Mouse (Mus musculus) left cerebral cortex, adult 9 months (tissue): ENCODE measurements around the gene Cxcl10.
"Not testable (repeated sequence)": the region's sequence is repeated elsewhere in the genome, so short reads cannot be mapped to it uniquely, and the experiment has no call there.

Experiments used
- DNase-seq, 2 experiments: peaks; one replicate each; pipeline ENCODE4 v3.0.0; 2022; ENCODE audit warnings: low spot score in 2 of 2

Gene Cxcl10

DNA sequence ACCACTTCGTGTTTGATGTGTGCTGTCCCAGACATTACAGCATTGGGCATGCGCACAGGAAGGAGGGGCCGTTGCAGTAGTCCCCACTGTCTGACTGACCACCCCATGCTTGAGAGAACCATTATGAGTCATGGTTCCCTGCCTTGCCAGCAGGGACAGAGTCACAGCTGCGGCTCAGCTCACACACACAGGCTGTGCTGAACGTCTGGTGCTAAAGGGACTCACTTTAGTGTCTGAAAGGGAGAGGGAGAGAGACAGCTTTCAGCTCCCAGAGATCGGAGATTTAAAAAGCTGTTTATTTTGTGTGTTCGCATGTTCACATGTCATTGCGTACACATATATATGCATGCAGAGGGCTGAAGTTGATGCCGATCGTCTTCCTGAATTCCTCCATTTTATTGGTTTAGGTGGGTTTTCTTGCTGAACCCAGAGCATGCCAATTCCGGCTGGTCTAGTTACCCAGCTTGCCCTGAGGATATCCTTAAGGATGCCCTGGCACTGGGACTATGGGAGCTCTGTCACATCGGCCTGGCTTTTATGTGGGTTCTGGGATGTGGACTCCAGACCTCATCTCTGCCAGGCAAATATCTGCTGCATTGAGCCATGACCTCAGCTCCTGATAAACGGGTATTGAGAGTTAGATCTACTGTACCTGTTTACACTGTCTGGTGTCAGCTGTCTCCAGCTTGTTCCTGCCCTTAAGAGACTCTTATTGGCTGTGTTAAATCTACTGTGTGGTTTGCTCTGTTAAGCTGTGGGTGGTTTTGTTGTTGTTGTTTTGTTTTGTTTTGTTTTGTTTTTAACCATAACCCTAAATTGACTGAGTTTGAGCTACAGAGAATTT, 20.7 kb upstream of the Cxcl10 start:
- peak in 1 of 2 experiments; percentile 42 for DNase-seq

DNA sequence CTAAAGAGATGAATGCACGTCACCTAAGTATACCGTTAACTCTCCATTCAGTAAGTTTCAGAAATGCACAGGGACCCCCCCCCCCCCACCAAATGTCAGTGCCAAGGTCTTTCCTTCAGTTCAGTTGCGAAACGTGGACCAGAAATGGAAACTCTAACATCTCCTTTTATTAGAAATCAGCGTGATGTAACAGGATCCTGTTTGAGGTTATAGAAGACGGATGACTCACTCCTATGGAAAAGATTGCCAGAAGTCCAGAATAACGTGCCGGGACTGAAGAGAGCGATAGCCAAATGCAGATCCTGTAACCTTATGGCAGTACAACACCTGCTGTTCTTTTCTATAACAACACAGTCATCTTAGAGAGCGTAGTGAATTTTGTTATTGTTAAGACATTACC, 19.7 kb upstream of the Cxcl10 start:
- no peak for DNase-seq

DNA sequence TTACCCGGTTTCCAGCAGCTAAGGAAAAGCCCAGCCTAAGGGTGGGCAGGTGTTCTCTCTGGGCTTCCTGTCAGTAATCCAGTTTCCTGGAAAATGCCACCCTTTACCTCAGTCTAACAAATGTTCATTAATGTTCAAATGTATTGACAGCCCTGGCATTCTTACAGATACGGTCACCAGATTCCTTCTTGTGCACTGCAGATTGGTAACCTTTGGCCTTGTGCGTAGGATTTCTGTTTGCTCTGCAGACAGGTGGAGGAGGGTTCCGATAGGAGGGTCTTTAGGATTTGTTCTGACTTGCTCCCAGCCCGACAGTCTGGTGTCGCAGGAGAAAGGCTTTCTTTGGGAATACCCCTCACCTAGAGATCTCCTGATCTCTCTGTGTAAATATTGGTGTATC, 17.9 kb upstream of the Cxcl10 start:
- no peak for DNase-seq

DNA sequence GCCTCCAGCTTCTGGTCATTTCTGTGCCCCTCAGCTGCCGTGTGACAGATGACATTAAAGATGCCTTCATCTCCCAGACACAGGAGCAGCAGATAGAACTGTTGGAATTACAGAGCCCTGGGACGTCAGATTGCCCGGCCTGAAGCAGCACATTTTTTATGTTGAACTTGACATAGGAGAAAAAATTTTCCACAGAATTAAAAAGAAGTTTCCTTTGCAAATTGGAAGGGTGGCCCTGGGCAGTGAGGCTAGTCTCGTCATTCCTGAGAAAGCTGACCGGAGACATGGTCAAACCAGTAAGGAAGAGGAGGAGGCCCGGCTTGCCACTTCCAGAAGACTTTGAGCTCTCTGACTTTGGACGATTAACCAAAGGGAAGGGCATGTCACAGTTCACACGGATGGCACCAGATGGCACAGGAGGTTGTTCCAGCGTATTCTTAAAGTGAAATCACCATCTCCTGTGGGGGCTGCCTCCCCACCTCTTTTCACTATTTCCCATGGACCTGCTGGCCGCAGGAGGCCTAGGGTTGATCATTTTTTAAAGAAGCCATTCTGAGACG, 16.5 kb upstream of the Cxcl10 start:
- DNase-seq, result no peak

DNA sequence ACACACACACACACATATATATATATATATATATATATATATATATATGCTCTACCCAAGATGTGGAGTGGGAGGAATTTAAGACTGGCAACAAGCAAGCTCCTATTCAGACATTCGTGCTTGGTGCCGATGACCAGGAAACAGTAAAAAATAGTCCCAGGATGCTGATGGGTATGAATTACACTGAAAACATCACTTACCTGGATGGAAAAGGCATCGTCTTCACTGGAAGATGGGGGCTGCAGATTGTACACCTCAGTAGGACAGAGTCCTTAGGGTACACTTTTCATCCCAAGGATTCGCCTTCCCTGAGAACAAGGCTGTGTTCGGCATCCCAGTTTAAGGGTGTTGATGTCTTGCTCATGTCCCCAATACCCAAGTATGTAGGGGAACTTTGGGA, 15.3 kb upstream of the Cxcl10 start:
- DNase-seq, result no peak

DNA sequence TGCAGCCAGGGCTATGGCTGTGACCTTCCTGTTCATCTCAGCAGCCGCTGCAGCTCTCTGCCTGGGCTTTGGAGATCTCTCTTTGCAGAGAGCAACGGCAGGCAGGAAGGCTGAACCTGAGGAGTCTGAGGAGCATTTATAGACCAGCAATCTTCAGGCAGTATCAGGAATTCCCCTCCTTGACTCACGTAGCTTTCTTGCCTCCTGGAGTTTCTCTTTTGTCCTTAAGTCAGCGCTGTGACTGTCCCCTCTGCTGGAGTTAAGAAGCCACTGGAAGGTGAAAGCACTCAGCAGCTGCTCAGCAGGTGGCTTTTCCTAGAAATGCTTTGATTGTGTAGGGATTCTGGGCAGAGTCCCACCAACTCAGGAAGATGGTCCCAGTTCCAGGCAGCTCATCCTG, 14.5 kb upstream of the Cxcl10 start:
- DNase-seq, result no peak

DNA sequence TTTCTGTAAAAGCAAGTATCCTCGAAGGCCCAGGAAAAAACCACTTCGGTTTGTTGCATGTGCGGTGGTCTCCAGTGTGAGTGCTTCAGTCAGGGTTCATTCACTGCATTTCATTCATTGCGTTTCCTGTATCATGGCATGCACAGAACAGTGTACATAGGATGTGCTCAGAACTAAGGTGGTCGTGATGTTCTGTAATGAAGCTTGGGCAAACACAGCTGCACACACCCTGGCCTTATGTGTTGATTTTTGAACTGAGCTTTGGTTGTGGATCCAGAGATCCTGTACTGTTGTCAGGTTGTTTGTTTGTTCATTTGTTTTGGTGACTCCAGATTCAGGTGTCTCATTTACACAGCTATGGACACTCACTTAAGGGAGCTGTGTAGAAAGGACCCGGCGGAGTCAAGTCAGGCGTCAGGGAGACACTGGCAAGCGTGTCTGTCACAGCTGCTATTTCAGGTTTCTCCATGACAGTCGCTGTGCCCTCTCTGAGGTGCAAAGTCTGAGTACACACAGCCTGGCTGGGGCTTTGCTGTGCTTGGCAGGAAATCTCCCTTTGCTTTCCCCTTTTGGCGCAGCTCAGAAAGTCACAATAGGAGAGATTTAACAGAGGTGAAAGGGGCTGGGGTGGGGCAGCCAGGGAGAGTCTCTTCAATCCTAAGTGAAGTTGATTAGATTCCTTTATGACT, 10.2 kb upstream of the Cxcl10 start:
- DNase-seq, result no peak

DNA sequence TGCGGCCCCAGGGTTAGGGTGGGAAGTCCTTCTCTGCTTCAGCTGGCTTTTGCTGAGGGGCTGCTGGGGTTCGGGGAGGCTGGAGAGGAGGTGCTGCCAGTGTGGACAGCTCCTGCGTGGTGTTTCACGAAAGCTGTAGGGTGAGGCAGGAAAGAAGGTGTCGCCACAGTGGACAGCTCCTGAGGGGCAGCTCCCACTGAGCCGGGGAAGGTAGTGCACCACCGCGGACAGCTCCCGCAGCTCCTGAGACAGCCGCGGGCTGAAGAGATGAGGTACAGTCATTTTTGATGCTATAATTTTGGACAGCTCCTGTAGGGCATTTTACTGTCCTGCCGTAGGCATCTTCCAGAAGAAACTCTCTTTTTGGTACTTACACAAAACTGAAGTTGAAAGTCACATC, 9.3 kb upstream of the Cxcl10 start:
- DNase-seq, result no peak

DNA sequence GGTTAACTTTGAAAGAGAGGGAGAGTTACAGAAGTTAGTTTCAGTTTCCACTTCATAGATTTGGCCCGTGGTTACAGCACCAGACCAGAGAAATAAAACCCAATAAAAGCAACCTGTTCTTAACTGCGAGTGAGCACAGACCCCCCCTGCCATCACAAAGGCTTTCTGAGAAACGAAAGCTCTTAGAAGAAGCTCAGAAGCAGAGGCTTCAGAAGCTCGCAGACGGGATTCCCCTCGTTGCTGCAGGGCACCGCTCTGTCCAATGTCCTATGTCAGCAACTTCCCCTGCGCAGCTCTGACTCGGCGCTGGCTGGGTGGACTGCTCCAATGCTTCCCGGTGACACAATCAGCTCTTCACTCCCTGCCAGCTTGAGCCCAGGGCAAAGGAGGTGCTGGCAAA, 4.8 kb upstream of the Cxcl10 start:
- DNase-seq, result no peak

DNA sequence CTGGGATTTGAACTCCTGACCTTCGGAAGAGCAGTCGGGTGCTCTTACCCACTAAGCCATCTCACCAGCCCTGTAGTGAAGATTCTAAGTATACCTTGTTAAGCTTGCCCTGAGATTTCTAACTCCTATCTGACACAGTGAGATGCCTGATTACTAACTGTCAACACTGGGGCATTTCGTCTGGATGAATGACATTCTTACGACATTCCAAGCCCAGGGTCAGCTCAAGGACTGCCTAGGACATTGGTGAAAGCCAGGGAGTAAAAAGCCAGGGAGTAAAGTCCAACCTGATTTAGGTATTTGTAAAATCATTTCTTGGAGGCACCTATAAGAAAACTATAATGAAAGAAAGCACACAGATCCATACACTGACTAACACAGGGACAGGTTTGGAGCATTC, 4.0 kb upstream of the Cxcl10 start:
- DNase-seq, result not testable (repeated sequence)

DNA sequence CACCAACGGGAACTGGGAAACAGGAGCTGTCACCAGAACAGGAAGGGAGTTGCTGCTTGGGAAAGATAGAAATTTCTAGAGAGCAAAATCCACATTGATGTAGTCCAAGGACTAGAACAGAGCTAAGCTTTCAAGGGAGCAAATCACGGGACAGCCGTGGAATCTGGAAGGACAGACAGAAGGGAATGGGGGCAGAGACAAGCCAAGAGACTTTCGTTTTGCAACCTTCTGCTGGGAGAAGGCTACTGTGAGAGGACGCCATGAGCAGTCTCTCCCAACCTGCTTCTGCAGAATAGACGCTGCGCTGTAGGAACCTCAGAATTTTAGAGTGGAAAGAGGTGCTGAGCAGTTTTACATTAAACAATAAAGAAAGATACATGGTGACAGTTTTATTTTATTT, 1.0 kb upstream of the Cxcl10 start:
- no peak for DNase-seq

DNA sequence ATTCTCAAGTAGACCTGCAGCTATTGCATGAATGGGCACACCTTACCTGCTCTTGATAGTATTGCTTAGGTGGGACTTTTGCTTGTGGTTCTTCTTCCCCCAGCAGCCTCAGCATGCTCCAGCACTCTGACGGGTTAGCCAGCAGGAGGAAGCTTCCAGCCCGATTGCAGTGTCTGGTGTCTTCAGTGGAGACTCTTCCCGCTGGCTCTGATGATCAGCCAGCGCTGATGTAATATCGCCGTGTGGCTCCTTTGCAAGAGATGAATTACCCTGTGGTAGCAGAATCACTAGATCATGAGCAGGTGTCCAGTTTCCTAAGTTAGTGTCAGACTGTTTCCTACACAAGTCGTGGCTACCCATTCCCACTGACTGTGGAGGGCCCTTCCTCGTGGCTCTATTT, 3.7 kb downstream of the Cxcl10 start:
- DNase-seq, result no peak

DNA sequence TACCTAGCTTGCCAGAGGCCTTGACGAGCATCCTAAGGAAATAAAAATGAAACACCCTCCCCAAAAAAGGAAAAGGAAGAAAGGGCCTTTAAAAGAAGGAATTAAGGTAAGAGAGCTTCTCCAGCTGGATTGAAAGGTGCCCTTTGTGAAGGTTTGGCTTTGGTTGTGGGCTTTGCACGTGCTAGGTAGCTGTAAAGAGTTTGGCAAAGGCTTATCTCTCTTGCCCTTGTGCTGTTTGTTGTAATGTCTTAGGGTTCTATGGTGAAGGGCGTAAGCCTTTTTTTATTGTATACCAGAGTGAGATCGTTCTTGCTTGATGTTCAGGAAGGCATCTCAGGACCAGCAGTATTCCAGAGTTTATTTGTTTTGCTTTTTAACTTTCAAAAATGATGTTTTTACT, 8.1 kb downstream of the Cxcl10 start:
- DNase-seq, result no peak

DNA sequence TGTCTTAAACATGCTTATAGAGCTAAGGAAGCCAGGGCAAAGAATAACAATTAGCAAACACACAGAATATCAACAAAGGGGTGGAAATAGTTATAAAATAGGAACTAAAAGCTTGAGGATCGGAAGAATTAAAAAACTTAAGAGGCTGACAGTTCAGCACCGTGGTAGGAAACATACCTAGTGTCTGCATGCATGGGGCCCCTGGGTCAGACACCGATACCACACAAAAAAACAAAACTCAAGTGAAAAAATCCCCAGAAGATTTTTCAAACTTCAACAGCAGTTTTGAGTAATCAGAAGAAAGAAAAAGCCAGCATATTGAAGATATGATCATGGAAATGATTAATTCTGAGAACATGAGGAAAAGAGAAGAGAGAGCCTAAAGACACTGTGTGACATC, 11.9 kb downstream of the Cxcl10 start:
- no peak for DNase-seq

DNA sequence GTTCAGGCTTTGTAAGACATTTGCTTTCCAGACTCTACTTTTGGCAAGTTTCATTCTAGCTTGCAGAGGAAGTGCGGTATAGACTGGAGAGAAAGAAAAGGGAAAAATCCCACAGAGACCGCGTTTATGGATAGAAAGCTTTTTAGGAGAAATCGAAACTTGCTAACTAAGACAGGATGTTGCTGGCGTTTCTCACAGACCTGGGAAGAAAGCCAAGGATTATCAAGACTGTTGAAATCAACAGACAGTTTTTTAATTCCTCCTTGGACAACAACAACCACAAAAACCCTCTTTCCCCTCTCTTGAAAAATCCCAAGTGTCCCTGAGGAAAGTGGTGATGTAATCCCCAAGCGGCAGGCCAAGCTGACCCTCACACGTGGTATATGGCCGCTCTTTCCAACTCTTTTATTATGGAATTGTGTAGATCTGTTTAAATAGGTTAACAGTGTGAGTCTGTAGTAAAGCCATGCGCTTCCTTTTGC, 16.3 kb downstream of the Cxcl10 start:
- DNase-seq, result no peak

DNA sequence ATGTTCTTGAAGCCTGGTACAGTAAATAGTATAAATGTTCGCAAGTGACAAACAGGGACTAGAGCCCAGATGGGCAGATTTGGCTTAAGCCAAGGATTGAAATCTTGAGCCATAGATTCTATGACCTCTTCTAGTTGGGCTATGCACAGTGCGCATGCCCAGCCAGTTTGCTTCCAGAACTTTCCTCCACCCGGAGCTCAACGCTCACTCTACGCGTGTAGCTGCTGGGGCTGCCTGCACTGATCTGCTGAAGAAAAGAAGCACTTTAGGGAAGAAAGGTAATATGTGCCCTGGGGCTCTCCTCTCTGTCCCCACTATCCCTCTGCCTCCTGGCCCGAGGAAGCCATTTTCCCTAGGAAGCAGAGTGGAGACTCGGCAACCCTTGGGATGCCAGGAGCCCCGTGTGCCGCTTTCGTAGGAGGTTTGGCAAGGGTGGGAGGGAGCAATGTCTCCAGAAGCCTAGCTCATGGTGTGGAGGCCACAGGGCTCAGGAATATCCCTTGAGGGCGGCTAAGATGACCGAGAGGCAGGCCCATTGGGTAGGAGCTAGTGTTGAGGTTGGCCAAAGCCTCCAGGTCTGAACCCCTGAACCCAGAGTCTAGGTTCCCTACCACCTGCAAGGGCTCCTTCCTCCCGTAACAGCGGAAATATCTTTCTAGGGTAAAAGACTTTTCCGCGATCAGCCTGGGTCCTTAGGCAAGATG, 16.9 kb downstream of the Cxcl10 start, which contains the start of gene Art3:
Art3 (plus strand) TSS at position 193 of the 704 bp plus-strand sequence.
- no peak for DNase-seq

DNA sequence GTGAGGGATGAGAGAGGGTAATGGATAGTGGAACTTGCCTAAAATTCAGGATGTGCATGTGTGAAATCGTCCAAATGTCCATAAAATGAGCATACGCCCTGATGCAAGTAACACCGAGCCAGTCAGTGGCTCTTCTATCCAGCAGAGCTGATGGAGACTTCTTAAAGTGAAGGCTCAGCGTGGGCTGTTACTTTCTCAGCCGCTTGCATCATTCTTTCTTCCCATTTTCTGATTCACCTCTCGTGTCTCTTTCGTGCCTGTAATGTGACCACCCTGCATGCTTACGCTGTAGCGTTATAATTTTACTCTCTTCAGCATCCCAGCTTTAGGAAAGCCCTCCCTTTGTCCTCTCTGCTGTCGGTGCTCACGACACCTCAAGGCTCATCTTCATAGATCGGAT, 17.6 kb downstream of the Cxcl10 start:
- DNase-seq, result no peak

DNA sequence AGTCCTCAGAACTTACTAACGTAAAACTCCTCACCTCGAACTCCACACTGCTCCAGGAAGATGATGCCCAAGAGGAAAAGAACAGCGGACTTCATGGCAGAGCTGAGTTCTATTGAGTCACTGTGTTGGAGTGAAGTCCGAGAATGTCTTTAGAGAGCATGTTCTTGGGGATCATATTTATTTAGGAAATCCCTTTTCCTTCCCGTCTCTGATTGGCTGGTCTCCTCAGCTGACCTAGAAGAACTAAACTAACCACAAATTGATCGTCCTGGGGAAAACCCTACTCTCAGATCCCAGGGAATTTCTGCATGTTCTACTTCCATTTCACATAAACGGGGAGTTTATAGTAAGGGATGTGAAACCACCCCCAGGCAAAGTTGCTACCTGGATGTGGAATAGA, 20.8 kb downstream of the Cxcl10 start, which contains the start of gene Cxcl9:
Cxcl9 (minus strand) TSS at position 151 of the 400 bp plus-strand sequence.
- DNase-seq, result no peak

DNA sequence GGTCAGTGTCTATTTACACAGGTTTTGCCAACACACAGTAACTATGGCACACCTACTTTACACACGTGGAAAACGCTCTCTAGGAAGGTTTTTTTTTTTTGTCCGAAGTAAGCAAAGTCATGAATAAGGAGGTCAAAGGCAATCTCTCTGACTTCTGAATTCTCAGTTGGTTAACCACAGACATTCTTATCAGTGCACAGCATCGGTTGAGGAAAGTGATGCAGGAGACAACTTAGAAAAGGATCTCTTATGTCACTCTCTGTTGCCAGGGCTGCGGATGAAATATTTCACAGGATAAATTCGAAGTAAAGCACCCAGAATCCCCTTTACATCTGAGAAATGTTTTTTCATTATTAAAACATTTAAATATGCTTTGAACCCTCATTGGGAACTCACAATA, 21.3 kb downstream of the Cxcl10 start:
- DNase-seq, result no peak

DNA sequence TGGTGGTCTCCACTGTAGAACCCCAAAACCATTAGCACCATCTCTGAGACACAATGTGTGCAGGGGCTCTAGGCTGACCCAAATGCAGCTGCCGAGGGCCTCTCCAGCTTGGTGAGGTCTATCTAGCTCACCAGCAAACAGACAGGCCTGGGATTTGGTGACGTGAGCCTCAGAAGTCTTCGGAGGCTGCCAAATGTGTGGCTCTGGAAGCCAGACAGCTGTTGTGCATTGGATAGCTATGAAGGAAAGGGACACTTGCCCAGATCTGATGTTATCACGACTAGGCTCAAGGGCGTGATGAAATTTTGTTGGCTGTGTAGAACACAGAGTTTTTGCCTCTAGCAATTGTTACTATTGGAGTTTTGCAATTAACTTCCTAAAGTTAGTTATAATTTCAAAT, 25.4 kb downstream of the Cxcl10 start:
- no peak for DNase-seq

DNA sequence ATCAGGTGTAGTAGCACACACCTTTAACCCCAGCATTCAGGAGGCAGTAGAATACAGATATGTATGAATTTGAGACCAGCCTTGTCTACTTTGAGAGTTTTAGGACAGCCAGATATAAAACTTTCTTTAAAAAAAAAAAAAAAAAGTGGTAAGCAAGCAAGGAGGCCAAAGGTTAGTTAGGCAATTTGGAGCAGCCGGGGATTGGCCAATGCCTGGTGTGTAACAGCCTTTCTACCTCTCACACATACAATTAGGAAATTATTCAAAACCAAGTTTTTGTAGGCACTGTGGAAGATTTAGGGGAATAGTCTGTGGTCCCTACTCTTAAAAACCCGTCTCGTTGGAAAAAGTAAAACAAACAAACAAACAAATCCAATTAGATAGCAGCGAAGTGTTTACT, 26.1 kb downstream of the Cxcl10 start:
- no peak for DNase-seq
